Mouse (Mus musculus) left cerebral cortex, adult 11 months (tissue): Measurements from ENCODE around the gene Siah2.
A peak's percentile ranks its signal among the peaks of the same experiment; 100 is the strongest.

Experiments
- DNase-seq: peaks from one replicate; pipeline ENCODE4 v3.0.0; 2022; ENCODE audit warnings: low spot score

Siah2 gene

DNA sequence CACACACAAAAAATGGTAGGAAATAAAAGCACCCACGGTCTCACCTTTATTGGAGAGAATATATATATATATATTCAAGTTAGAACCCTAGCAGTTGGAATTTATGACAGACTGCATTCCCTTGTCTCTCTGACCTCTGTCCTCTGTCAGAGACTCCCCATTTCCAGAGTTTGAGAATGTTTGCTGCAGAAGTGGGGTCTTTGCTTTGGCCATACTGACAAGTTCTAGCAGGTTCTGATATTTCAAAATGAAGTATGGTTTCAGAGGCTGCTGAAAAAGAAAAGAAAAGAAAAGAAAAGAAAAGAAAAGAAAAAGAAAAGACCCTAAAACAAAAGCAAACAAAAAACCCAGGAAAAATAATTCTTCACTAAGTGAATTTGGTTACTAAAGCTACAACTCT is 2.8 kb upstream of the Siah2 start:
- no peak for DNase-seq

GRCm38 (mm10) chr3:58693331-58693730 is 1.1 kb upstream of the Siah2 start:
- no peak for DNase-seq

DNA sequence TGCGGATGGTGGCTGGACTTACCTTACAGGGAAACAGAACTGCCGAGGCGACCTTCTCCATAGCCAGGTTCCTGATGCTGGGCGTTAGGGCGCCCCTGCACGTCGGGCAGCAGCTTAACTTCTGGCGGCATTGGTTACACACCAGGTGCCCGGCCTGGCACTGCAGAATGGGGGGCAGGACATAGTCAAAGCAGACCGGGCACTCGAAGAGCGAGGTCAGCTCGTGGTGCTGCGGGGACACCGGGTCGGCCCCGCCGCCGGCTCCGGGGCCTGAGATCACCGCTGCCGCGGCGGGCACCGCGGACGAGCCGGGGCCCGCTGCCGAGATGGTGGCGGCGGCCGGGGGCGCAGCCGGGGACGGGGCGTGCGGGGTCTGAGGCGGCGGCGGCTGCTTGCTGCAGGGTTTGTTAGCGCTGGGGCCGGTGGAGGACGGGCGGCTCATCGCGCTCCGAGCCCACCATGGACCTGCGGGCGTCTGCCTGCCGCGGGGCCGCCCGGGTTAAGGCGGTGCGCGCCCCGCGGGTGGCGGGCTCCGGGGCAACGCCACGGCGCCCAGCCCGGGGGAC is 743 bp downstream of the Siah2 start:
- DNase-seq, result peak; percentile 25

DNA sequence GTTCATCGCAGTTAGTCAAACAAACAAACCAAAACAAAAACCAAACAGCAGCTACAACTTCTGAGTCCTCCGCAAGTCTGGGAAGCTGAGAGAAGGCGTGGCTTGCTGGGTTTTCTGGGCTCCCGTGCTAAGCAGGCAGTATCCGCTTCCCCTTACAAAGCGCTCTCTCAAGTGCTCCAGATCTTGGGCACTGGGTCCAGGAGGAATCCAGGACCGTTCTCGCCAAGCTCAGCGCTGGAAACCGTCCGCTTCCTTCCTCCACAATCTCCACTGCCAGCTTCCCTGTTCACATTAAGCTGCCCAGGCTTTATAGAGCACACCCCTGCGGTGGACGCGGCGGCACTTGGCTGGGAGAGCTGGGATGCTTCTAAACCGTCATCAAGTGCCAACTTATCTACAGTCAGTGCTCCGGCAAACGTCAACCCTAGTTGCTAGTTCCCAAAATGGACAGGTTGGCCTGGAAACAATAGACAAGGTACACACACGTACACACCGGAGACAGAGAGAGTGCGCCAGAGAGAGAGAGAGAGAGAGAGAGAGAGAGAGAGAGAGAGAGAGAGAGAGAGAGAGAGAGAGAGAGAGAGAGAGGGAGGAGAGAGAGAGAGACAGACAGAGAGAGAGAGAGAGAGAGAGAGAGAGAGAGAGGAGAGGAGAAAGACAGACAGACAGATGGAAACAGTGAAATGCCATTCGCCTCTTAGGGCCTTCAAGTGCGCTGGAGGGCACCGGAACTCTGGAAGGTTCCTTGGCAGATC is 1.4 kb downstream of the Siah2 start:
- DNase-seq, result peak; percentile 31

DNA sequence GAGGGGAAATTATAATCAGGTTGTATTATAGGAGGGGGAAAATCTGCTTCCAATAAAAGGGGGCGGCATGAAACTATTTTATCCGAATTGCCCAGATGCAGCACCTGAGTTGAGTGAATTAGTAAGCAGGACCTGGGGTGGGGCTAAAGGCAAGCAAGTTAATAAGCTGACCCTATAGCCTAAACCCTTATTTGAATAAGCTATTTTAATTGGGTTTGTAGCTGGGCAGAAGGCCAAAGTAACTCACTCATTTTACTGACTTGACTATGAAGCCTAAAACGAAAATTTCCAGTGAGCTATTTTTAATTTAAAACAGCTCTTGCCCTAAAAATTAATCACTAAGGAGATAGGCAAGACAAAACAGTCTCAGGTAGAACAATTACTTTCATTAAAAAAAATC is 2.5 kb downstream of the Siah2 start:
- DNase-seq, result no peak

DNA sequence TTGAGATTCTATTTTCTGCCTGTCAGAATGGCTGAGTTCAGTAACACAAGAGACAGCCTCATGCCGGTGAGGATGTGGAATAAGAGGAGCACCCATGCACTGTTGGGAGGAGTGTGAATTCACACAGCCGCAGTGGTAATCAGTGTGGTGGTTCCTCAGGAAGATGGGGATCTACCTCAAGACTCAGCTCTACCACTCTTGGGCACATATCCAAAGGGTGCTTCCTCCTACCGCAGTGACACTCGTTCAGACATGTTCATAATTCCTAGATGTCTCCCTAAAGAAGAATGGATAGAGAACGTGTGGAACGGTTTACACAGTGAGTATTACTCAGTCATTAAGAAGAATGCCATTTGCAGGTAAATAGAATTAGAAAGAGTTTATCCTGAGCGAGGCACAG is 3.1 kb downstream of the Siah2 start:
- DNase-seq, result no peak

- no peak for DNase-seq
Observed at GRCm38 (mm10) chr3:58688551-58688950, 3.6 kb downstream of the Siah2 start.

DNA sequence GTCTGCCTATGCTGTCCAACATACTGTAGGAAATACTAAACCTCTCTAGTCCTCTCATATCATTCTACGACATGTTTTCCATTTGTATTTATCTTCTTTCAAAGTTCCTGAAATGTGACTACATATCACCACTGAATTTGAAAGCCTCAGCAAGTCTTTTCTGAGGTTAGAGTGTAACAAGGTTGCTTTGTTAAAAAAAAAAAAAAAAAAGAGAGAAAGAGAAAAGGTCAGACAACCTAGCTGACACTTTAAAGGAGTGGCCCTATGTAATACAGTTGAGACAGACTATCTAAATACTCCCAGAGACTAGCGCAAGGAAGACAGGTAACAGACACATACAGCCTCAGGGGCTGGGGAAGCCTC is 5.3 kb downstream of the Siah2 start:
- DNase-seq, result no peak

- no peak for DNase-seq
Observed at GRCm38 (mm10) chr3:58686206-58686921, 5.8 kb downstream of the Siah2 start.

DNA sequence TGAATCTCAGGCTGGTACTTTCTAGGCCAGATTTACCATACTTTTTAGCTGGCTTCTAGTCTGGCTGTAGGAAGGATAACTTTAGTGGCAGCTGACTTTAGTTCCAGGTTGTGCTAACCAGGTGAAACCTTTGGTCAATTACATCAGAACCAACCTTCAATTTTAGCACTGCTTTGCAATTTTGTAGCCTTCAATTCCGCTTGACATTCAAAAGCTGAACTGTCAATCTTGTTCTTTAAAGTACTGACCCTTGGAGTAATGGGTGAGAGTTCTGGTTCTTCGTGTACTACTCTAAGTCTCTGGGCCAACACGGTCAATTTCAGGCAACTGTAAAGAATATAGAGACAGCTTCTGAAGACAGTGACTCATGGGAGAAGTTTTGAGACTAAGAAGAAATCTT is 6.8 kb downstream of the Siah2 start:
- no peak for DNase-seq

DNA sequence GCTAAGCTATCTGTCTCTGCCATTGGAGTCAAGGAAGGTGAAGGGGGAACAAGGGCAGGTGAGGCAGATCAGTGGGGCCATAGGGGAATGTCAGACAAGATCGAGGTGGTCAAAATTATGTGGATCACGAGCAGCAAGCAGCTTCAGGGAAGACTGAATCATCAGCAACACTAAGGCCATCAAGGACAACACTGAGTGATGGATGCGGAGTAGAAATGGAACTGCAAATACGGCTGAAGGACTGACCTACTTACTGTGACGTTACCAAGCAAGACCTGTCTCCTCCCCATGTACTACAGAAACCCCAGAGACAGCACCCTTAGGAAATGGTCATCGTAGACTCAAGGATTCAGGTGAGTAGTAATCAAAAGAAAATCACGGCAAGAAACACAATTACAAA is 8.9 kb downstream of the Siah2 start:
- DNase-seq, result no peak

GRCm38 (mm10) chr3:58682336-58682735 is 9.9 kb downstream of the Siah2 start:
- DNase-seq, result no peak

GRCm38 (mm10) chr3:58681831-58682230 is 10.4 kb downstream of the Siah2 start:
- DNase-seq, result no peak

GRCm38 (mm10) chr3:58680943-58681637 is 11.1 kb downstream of the Siah2 start:
- DNase-seq, result no peak

- no peak for DNase-seq
Observed at GRCm38 (mm10) chr3:58679996-58680395, 12.2 kb downstream of the Siah2 start.

- no peak for DNase-seq
Observed at GRCm38 (mm10) chr3:58678905-58679304, 13.3 kb downstream of the Siah2 start.

- DNase-seq, result no peak
Observed at GRCm38 (mm10) chr3:58678384-58678783, 13.8 kb downstream of the Siah2 start.

DNA sequence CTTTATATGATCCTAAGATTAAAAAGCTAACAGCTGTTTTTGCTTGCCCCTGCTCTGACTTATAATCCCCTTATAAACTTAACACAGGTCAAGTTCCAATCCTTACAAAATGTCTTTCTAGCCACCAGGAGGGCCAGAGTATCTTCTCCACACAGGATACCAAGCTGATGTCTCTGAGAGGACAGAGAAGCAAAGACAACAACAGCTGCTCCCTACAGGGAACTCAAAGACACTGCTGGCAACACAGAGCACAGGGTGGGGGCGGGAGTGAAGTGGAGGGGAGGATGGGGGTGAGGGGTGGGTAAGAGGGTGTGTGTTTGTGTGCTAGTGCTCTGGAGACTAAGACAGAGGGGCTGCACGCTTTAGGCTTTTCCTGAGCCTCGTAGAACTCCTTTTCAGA is 14.6 kb downstream of the Siah2 start:
- DNase-seq, result no peak

GRCm38 (mm10) chr3:58673295-58673694 is 18.9 kb downstream of the Siah2 start:
- DNase-seq, result no peak

DNA sequence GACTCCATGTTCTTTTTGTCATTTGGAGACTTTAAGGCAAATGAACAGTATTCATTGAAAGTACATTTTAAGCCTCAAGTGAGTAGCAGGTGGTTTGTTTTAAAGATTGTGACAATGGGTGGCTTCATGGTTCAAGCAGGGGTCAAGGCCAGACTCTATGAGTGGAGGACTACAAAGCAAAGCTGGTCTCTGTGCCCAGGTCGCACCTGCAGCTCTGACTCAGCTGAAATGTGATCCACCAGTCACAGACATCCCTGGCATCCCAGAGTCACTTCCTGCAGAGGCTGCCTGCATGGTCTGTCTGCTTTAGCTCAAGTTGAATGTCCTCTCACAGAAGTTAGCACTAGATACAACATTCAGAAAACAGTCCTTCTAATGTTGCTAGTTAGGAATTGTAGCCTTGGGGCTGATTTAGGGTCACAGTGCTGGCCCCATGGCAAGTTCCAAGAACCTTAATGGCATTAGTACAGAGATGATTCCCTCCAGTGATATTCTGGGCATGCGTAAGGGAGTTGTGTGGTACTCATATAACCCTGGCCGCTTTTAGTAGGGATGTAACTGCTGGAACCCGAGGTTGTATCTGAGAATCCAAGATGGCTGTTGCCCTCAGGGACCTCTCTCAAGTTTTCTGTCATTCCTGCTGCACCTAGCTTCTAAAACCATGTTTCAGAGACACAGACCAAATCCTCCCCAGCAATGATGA is 19.6 kb downstream of the Siah2 start:
- no peak for DNase-seq

DNA sequence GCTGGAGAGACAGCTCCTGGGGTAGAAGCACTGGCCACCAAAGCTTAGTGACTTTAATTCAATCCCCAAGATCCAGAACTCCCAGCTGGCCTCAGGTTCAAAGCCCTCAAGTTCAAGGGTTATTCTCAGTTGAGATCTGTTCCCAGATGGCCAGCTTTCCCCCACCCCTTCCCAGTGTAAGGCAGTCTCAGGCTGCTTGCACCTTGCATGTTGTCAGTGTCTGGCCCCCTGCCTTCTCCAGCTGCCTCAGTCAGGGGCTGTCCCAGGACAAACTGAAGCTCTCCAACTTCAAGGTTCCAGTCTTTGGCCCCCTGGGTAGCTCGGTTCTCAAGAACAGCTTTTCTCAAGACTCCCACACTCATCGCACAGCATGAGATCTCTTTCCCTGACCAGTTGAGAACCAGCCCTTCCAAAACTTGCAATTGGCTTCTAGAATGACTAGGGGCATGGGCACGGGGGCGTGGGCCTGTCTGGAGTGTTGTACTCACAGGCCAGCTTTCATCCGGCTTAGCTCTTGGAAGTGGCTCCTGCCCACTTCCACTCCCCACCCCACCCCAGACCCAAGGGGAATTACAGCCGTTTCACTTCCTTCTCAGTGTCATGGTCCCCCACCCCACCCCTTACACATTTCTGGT is 20.5 kb downstream of the Siah2 start:
- no peak for DNase-seq

GRCm38 (mm10) chr3:58663970-58664369 is 28.2 kb downstream of the Siah2 start:
- DNase-seq, result no peak
